Mouse (Mus musculus): ENCODE measurements around the gene Gal3st2. TPM values are rescaled to one million over a fixed set of nuclear protein-coding genes. Genes with fewer than 3 reads are reported as not detected.
"Not testable (repeated sequence)": the region's sequence is repeated elsewhere in the genome, so short reads cannot be mapped to it uniquely, and the experiment has no call there.

Gal3st2 gene
- polyA plus RNA-seq, 1 experiment from 2014 or later, result not detected

- not testable (repeated sequence) for H3K4me2 ChIP-seq (replicated peaks; ENCODE audit: low read depth, low read length); H3K9me3 ChIP-seq (ENCODE audit: control insufficient read depth, low read length); DNase-seq (ENCODE audit: low spot score); H3K4me3 ChIP-seq (ENCODE audit: low read depth, low read length); H3K36me3 ChIP-seq (ENCODE audit: control insufficient read depth, insufficient read depth, low read length); H3K27ac ChIP-seq (ENCODE audit: low read depth, low read length); H3K4me1 ChIP-seq (replicated peaks; ENCODE audit: control insufficient read depth, insufficient read depth, low read length); H3K27me3 ChIP-seq (ENCODE audit: control insufficient read depth, insufficient read depth, low read length); H3K9ac ChIP-seq (ENCODE audit: low read depth, low read length); ATAC-seq (ENCODE audit: low FRiP score)
- WGBS, result 33% methylated on average over 1 of the region's 5 CpGs
Measured at GRCm38 (mm10) chr1:93901291-93901690, 40.2 kb downstream of the Gal3st2 start.

GRCm38 (mm10) chr1:93906690-93907089 lies 45.6 kb downstream of the Gal3st2 start:
- not testable (repeated sequence) for H3K27ac ChIP-seq (ENCODE audit: low read depth, low read length); H3K9me3 ChIP-seq (ENCODE audit: control insufficient read depth, low read length); H3K4me3 ChIP-seq (ENCODE audit: low read depth, low read length); H3K27me3 ChIP-seq (ENCODE audit: control insufficient read depth, insufficient read depth, low read length); H3K4me1 ChIP-seq (replicated peaks; ENCODE audit: control insufficient read depth, insufficient read depth, low read length); H3K9ac ChIP-seq (ENCODE audit: low read depth, low read length); H3K36me3 ChIP-seq (ENCODE audit: control insufficient read depth, insufficient read depth, low read length); H3K4me2 ChIP-seq (replicated peaks; ENCODE audit: low read depth, low read length); ATAC-seq (ENCODE audit: low FRiP score); DNase-seq (ENCODE audit: low spot score)
- 90% methylated on average over 3 of the region's 5 CpGs for WGBS

DNA sequence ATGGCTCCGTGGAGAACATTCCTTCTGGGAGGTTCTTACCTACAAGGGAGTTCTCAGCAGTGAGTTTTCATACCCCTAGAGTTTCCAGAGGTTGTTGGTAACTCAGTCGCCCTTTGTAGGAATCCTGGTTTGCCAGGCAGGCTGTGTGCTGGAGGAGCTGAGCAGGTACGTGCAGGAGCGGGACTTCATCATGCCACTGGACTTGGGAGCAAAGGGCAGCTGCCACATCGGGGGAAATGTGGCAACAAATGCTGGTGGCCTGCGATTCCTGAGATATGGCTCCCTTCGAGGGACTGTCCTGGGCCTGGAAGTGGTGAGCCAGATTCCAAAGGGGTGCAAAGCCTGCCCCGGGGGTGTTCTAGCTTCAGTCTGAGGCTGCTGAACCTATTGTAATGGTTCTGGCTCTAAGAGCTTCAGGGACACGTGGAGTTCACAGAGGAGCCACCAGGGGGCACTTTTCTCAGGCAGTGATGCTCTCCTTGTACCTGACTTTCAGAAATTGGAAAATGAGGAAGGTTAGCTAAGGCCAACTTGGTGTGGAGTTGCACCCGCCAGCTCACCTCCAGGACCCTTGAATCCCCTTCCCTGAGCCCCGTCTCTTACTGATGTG lies 48.0 kb downstream of the Gal3st2 start:
- H3K4me3 ChIP-seq (ENCODE audit: low read depth, low read length); H3K27me3 ChIP-seq (ENCODE audit: control insufficient read depth, insufficient read depth, low read length); DNase-seq (ENCODE audit: low spot score); H3K9me3 ChIP-seq (ENCODE audit: control insufficient read depth, low read length); H3K9ac ChIP-seq (ENCODE audit: low read depth, low read length); H3K4me1 ChIP-seq (replicated peaks; ENCODE audit: control insufficient read depth, insufficient read depth, low read length); H3K4me2 ChIP-seq (replicated peaks; ENCODE audit: low read depth, low read length); H3K27ac ChIP-seq (ENCODE audit: low read depth, low read length); H3K36me3 ChIP-seq (ENCODE audit: control insufficient read depth, insufficient read depth, low read length): not testable (repeated sequence)
- no CpG with 5 or more reads among the region's 11 CpGs for WGBS
- ATAC-seq (ENCODE audit: low FRiP score), result peak; percentile 43; the same call in 1 of the 2 replicates

GRCm38 (mm10) chr1:93911877-93912276 lies 50.8 kb downstream of the Gal3st2 start:
- not testable (repeated sequence) for H3K4me2 ChIP-seq (replicated peaks; ENCODE audit: low read depth, low read length); H3K9ac ChIP-seq (ENCODE audit: low read depth, low read length); DNase-seq (ENCODE audit: low spot score); H3K4me1 ChIP-seq (replicated peaks; ENCODE audit: control insufficient read depth, insufficient read depth, low read length); H3K4me3 ChIP-seq (ENCODE audit: low read depth, low read length); H3K9me3 ChIP-seq (ENCODE audit: control insufficient read depth, low read length); H3K36me3 ChIP-seq (ENCODE audit: control insufficient read depth, insufficient read depth, low read length); H3K27me3 ChIP-seq (ENCODE audit: control insufficient read depth, insufficient read depth, low read length); ATAC-seq (ENCODE audit: low FRiP score); H3K27ac ChIP-seq (ENCODE audit: low read depth, low read length)
- no CpG with 5 or more reads among the region's 2 CpGs for WGBS

GRCm38 (mm10) chr1:93917160-93917559 lies 56.1 kb downstream of the Gal3st2 start:
- H3K36me3 ChIP-seq (ENCODE audit: control insufficient read depth, insufficient read depth, low read length); H3K4me1 ChIP-seq (replicated peaks; ENCODE audit: control insufficient read depth, insufficient read depth, low read length); H3K9me3 ChIP-seq (ENCODE audit: control insufficient read depth, low read length); DNase-seq (ENCODE audit: low spot score); H3K9ac ChIP-seq (ENCODE audit: low read depth, low read length); H3K27ac ChIP-seq (ENCODE audit: low read depth, low read length); H3K27me3 ChIP-seq (ENCODE audit: control insufficient read depth, insufficient read depth, low read length); H3K4me2 ChIP-seq (replicated peaks; ENCODE audit: low read depth, low read length); ATAC-seq (ENCODE audit: low FRiP score); H3K4me3 ChIP-seq (ENCODE audit: low read depth, low read length): not testable (repeated sequence)
- WGBS, result 87% methylated on average over 3 of the region's 3 CpGs

DNA sequence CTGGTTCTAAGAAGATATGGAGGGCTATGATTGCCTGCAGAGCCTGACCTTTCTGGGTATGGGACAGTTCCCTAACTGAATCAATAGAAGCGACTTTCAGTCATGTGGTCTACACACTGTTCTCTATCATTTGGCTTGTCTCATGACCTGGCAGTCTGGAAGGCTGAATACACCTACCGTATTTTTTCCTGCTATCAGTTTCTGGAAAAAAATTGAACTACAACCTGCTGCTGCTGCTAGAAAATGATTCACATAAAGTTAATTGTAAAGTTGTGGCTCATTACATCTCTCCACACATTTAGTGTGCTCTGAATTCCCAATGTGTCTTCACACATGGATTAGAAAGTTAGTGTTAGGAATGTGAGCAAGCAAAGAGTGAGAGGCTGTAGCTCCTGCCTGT lies 56.9 kb downstream of the Gal3st2 start, which contains the start of gene Gal3st2b:
TSS of gene Gal3st2b (plus strand) at position 301 of the 400 bp plus-strand sequence.
- 93% methylated on average over 2 of the region's 2 CpGs for WGBS
- not testable (repeated sequence) for H3K4me1 ChIP-seq (replicated peaks; ENCODE audit: control insufficient read depth, insufficient read depth, low read length); H3K4me2 ChIP-seq (replicated peaks; ENCODE audit: low read depth, low read length); ATAC-seq (ENCODE audit: low FRiP score); H3K4me3 ChIP-seq (ENCODE audit: low read depth, low read length); H3K9me3 ChIP-seq (ENCODE audit: control insufficient read depth, low read length); H3K36me3 ChIP-seq (ENCODE audit: control insufficient read depth, insufficient read depth, low read length); H3K27me3 ChIP-seq (ENCODE audit: control insufficient read depth, insufficient read depth, low read length); H3K27ac ChIP-seq (ENCODE audit: low read depth, low read length); H3K9ac ChIP-seq (ENCODE audit: low read depth, low read length); DNase-seq (ENCODE audit: low spot score)

GRCm38 (mm10) chr1:93918775-93919174 lies 57.7 kb downstream of the Gal3st2 start:
- DNase-seq (ENCODE audit: low spot score); H3K9me3 ChIP-seq (ENCODE audit: control insufficient read depth, low read length); H3K9ac ChIP-seq (ENCODE audit: low read depth, low read length); H3K4me1 ChIP-seq (replicated peaks; ENCODE audit: control insufficient read depth, insufficient read depth, low read length); H3K36me3 ChIP-seq (ENCODE audit: control insufficient read depth, insufficient read depth, low read length); H3K4me2 ChIP-seq (replicated peaks; ENCODE audit: low read depth, low read length); H3K4me3 ChIP-seq (ENCODE audit: low read depth, low read length); H3K27me3 ChIP-seq (ENCODE audit: control insufficient read depth, insufficient read depth, low read length); H3K27ac ChIP-seq (ENCODE audit: low read depth, low read length); ATAC-seq (ENCODE audit: low FRiP score): not testable (repeated sequence)
- WGBS, result 100% methylated on average over 1 of the region's 1 CpGs

GRCm38 (mm10) chr1:93919321-93919720 lies 58.2 kb downstream of the Gal3st2 start:
- 83% methylated on average over 3 of the region's 3 CpGs for WGBS
- H3K9ac ChIP-seq (ENCODE audit: low read depth, low read length); H3K27ac ChIP-seq (ENCODE audit: low read depth, low read length); ATAC-seq (ENCODE audit: low FRiP score); H3K9me3 ChIP-seq (ENCODE audit: control insufficient read depth, low read length); H3K4me3 ChIP-seq (ENCODE audit: low read depth, low read length); H3K4me1 ChIP-seq (replicated peaks; ENCODE audit: control insufficient read depth, insufficient read depth, low read length); H3K27me3 ChIP-seq (ENCODE audit: control insufficient read depth, insufficient read depth, low read length); H3K4me2 ChIP-seq (replicated peaks; ENCODE audit: low read depth, low read length); DNase-seq (ENCODE audit: low spot score); H3K36me3 ChIP-seq (ENCODE audit: control insufficient read depth, insufficient read depth, low read length): not testable (repeated sequence)

DNA sequence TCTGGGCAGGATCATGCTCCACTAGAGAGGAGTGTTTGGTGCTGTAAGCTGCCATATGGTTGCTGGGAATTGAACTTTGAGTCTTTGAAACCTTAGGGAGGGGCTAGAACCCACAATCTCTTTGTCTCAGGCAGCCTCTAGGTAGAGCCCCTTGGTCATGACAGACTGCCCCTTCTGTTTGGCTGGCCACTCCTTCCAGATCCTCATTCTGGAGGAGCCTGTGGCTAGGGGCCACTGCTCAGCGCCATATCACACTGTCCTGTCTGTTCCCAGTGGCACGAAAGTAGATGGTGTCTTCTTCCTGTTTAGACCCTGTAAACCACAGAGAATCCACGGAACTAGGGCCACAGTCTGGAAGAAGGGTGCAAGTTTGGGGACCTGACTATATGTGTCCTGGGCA lies 61.5 kb downstream of the Gal3st2 start:
- not testable (repeated sequence) for H3K9ac ChIP-seq (ENCODE audit: low read depth, low read length); H3K9me3 ChIP-seq (ENCODE audit: control insufficient read depth, low read length); H3K4me2 ChIP-seq (replicated peaks; ENCODE audit: low read depth, low read length); H3K27me3 ChIP-seq (ENCODE audit: control insufficient read depth, insufficient read depth, low read length); DNase-seq (ENCODE audit: low spot score); H3K4me3 ChIP-seq (ENCODE audit: low read depth, low read length); H3K36me3 ChIP-seq (ENCODE audit: control insufficient read depth, insufficient read depth, low read length); H3K4me1 ChIP-seq (replicated peaks; ENCODE audit: control insufficient read depth, insufficient read depth, low read length); ATAC-seq (ENCODE audit: low FRiP score); H3K27ac ChIP-seq (ENCODE audit: low read depth, low read length)
- WGBS, result 88% methylated on average over 3 of the region's 3 CpGs
